Mouse (Mus musculus) ES-E14 (cell line): ENCODE measurements around the gene Clec16a.

ENCODE experiments used
- CHD2 ChIP-seq: IDR thresholded peaks from 2 replicates; pipeline ENCODE4 v1.6.1; 2014; ENCODE audit warnings: mild to moderate bottlenecking, low read depth, low read length, inconsistent platforms
- HCFC1 ChIP-seq: IDR thresholded peaks from 2 replicates; pipeline ENCODE4 v1.6.1; 2012; ENCODE audit warnings: low read length, inconsistent platforms, borderline replicate concordance; ENCODE audit not compliant: insufficient read depth
- MAFK ChIP-seq: IDR thresholded peaks from 2 replicates; pipeline ENCODE4 v1.6.1; 2014; ENCODE audit warnings: mild to moderate bottlenecking, low read depth, low read length, inconsistent platforms; ENCODE audit not compliant: insufficient read depth
- ZC3H11A ChIP-seq: IDR thresholded peaks from 2 replicates; pipeline ENCODE4 v1.6.1; 2012; ENCODE audit warnings: low read depth, mild to moderate bottlenecking, inconsistent platforms, low read length, borderline replicate concordance
- ZNF384 ChIP-seq: IDR thresholded peaks from 2 replicates; pipeline ENCODE4 v1.6.1; 2012; ENCODE audit warnings: low read depth, low read length, inconsistent platforms

DNA sequence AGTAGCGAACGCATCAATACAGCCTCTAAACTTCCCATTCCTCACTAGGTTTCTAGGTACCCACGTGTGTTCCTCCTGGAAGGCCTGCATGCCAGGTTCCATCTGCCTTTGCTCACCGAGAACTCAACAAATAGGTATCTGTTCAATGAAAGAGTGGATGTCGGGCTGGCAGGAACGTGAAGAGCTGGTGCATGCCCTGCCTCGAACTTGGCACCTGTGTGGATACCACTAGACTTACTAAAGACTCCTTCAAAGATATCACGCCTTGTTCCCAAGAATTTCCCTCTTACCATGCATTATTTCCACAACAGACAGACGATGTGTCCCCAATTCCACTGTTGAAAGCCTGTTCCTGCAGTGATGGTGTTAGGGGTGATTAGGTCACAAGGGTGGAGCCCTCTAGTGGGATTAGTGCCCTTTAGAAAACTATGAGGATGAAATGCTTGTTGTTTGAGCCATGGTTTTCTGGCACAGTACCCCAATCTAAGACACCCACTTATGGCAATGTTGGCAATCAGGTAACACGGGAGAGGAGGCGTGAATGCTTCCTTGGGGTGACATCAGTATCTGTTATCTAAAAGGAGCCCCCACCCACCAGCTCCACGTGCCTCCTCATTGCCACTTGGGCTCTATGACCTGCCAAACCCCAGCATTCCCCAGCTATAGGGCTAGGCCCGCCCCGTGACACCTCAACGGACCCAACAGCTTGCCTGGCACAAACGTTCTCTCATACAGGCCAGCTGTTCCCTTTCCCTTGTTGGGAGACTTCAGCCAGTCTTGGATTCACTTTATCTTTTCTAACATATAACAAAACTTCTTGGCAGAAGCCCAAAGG lies 4.2 kb upstream of the Clec16a start:
- TF ChIP-seq HCFC1 (no peak), ZC3H11A (no peak), MAFK (no peak), ZNF384 (no peak), CHD2 (no peak)
